Mouse (Mus musculus) monocyte, adult 2 months (primary cell): ENCODE data around the gene Ifna5.
A peak's percentile ranks its signal among the peaks of the same experiment; 100 is the strongest.
"Not testable (repeated sequence)": the region's sequence is repeated elsewhere in the genome, so short reads cannot be mapped to it uniquely, and the experiment has no call there.

ENCODE experiments used
- DNase-seq, 2 experiments: peaks; one replicate each; pipeline ENCODE4 v3.0.0; 2022; ENCODE audit warnings: low spot score in 2 of 2, low read depth in 1 of 2

Ifna5 gene

GRCm38 (mm10) chr4:88835225-88835624 is at the start of gene Ifna5:
TSS of gene Ifna5 (plus strand) at chr4:88835525.
- not testable (repeated sequence) for DNase-seq

GRCm38 (mm10) chr4:88788402-88788801 is 46.9 kb upstream of the Ifna5 start, which contains the start of gene Gm13277:
TSS of gene Gm13277 (plus strand) at chr4:88788632.
- DNase-seq = peak in 1 of 2 experiments; percentile 58

GRCm38 (mm10) chr4:88791250-88791649 is 44.1 kb upstream of the Ifna5 start, which contains the start of gene Gm13278:
TSS of gene Gm13278 (plus strand) at chr4:88791550.
- DNase-seq = not testable (repeated sequence)

- peak; percentile 61 to 85 for DNase-seq
Measured at GRCm38 (mm10) chr4:88793936-88794675, 41.2 kb upstream of the Ifna5 start, which contains the start of gene Gm13275. TSS of gene Gm13275 (plus strand) at chr4:88794487.

- not testable (repeated sequence) for DNase-seq
Measured at GRCm38 (mm10) chr4:88797097-88797496, 38.2 kb upstream of the Ifna5 start, which contains the start of gene Gm13279. TSS of gene Gm13279 (plus strand) at chr4:88797397.

GRCm38 (mm10) chr4:88799365-88799764 is 36.0 kb upstream of the Ifna5 start, which contains the start of gene Gm13285:
TSS of gene Gm13285 (plus strand) at chr4:88799665.
- DNase-seq = not testable (repeated sequence)

- not testable (repeated sequence) for DNase-seq
Measured at GRCm38 (mm10) chr4:88802954-88803353, 32.4 kb upstream of the Ifna5 start, which contains the start of gene Gm13287. TSS of gene Gm13287 (plus strand) at chr4:88803254.

- DNase-seq = not testable (repeated sequence)
Measured at GRCm38 (mm10) chr4:88805231-88805630, 30.1 kb upstream of the Ifna5 start, which contains the start of gene Gm13288. TSS of gene Gm13288 (plus strand) at chr4:88805531.

GRCm38 (mm10) chr4:88805761-88806160 is 29.6 kb upstream of the Ifna5 start:
- DNase-seq = peak in 1 of 2 experiments; percentile 2

GRCm38 (mm10) chr4:88815928-88816327 is 19.4 kb upstream of the Ifna5 start, which contains the start of gene Ifna7:
TSS of gene Ifna7 (plus strand) at chr4:88816228.
- DNase-seq = no peak

GRCm38 (mm10) chr4:88819659-88820058 is 15.7 kb upstream of the Ifna5 start, which contains the start of gene Ifna11:
TSS of gene Ifna11 (plus strand) at chr4:88819959.
- no peak for DNase-seq

GRCm38 (mm10) chr4:88822995-88823394 is 12.3 kb upstream of the Ifna5 start:
- DNase-seq = no peak

- not testable (repeated sequence) for DNase-seq
Measured at GRCm38 (mm10) chr4:88827116-88827515, 8.2 kb upstream of the Ifna5 start, which contains the start of gene Ifna6. TSS of gene Ifna6 (plus strand) at chr4:88827416.

GRCm38 (mm10) chr4:88830523-88830922 is 4.8 kb upstream of the Ifna5 start:
- no peak for DNase-seq

- DNase-seq = no peak
Measured at GRCm38 (mm10) chr4:88838828-88839227, 3.5 kb downstream of the Ifna5 start.

GRCm38 (mm10) chr4:88840058-88840457 is 4.7 kb downstream of the Ifna5 start:
- no peak for DNase-seq

GRCm38 (mm10) chr4:88841438-88841911 is 6.2 kb downstream of the Ifna5 start, which contains the start of gene Ifna4:
TSS of gene Ifna4 (plus strand) at chr4:88841861.
- DNase-seq = no peak

- DNase-seq = no peak
Measured at GRCm38 (mm10) chr4:88845334-88845733, 10.0 kb downstream of the Ifna5 start.

GRCm38 (mm10) chr4:88849698-88850097 is 14.4 kb downstream of the Ifna5 start, which contains the start of gene Ifna1:
TSS of gene Ifna1 (plus strand) at chr4:88850087.
- DNase-seq = no peak

GRCm38 (mm10) chr4:88851026-88851763 is 15.9 kb downstream of the Ifna5 start:
- no peak for DNase-seq

GRCm38 (mm10) chr4:88859214-88859613 is 23.9 kb downstream of the Ifna5 start:
- no peak for DNase-seq
